In the genomic region with DNA sequence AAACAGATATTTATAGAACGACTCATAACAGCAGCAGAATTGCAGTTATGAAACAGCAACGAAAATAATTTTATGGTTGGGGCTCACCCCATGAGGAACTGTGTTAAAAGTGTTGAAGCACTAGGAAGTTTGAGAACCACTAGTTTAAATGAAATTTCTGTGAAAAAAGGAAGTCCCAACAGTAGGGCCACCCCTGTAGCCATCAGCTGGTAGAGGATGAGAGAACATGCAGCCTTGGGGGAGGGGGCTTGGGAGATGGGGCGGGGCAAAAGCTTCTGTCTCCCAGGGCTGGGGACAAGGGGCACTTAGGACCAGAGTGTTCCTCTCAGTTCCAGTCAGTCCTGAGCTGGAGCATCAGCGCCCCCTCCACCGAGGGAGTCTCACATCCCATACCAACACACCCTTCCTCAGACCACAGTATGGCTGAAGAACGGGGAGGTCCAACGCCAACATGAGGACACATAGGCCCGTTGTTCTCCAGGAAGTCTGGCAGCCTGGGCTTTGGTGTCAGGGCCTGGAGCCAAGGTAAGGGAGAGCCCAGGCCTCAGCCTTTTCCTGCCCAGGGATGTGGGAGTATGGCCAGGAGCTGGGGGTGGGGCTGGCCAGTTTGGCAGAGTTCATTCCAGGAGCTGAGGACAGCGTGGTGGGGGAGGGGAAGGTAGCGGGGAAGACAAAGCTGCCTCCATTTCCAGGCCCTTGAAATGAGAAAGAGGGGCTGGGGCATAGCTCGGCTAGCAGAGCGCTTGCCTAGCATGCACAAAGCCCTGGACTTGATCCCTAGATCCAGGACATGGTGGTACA, we compare ENCODE assay signal across 8 mouse cellular contexts. TPM values are rescaled to one million over a fixed set of nuclear protein-coding genes. Genes with fewer than 3 reads are reported as not detected.
DNase-seq lines count a peak whose midpoint lies in the region; ATAC-seq and TF ChIP-seq lines count a peak whose summit lies in the region.
"Had no signal": no experiment of that assay in that cellular context is flagged by ENCODE, and none has a peak within 500 bp of the region (broad histone marks: within the 10 kb centered on the region; RNA-seq: fewer than 3 reads in every experiment).

No protein-coding gene starts in this region.

- 0 out of 2 replicates have a peak overlapping the region, but pooled peaks have one; percentile 6 for H3K4me2 ChIP-seq in hindbrain, postnatal 0 days (ENCODE audit: low read depth, low read length)

- no peak overlapping the region for H3K4me3 ChIP-seq in hindbrain, postnatal 0 days (ENCODE audit: low read length)
- H3K4me3 ChIP-seq in small intestine, adult 2 months (ENCODE audit: low read depth, low read length), result peak overlapping the region; percentile 31

- peak overlapping the region; percentile 81 for H3K27ac ChIP-seq in hindbrain, postnatal 0 days
- H3K27ac ChIP-seq in small intestine, adult 2 months (ENCODE audit: insufficient read depth, low read depth, low read length), result peak overlapping the region; percentile 61

- H3K9me3 ChIP-seq in hindbrain, postnatal 0 days (ENCODE audit: low read length), result no peaks in the 10 kb centered on the region

- 0 out of 2 replicates have a peak overlapping the region, but pooled peaks have one; percentile 6 for H3K9ac ChIP-seq in hindbrain, postnatal 0 days (replicated peaks; ENCODE audit: low read length)

- 31% methylated on average over 12 of the region's 12 CpGs for WGBS in hindbrain, postnatal 0 days
- WGBS in small intestine, adult 2 months, result 54% methylated on average over 12 of the region's 12 CpGs

- TF ChIP-seq POLR2A in small intestine, adult 2 months (IDR thresholded peaks at IDR 0.05; ENCODE audit: low read depth, low read length), result no peak

- no peaks in the 10 kb centered on the region for H3K36me3 ChIP-seq in hindbrain, postnatal 0 days (ENCODE audit: insufficient read depth, low read length)
- no peaks in the 10 kb centered on the region; the same call in 1 of the 2 replicates for H3K36me3 ChIP-seq in small intestine, adult 2 months (ENCODE audit: control insufficient read depth, insufficient read depth, low read length)

- H3K4me1 ChIP-seq in hindbrain, postnatal 0 days (ENCODE audit: insufficient read depth, low read length), result no peaks in the 10 kb centered on the region; the same call in 1 of the 2 replicates
- H3K4me1 ChIP-seq in small intestine, adult 2 months (ENCODE audit: control insufficient read depth, insufficient read depth, insufficient read length, low read length), result peaks cover 3% of the 10 kb centered on the region

- intact Hi-C loops in left cerebral cortex, postnatal 25 days (cut with DNase I), result loop anchor here (1.0 to 5.0 kb wide), 2 partner anchors 42 to 138 kb away; no protein-coding TSS in a partner anchor

- ATAC-seq in hindbrain, postnatal 0 days, result peak; percentile 84
- peak; percentile 46 for ATAC-seq in megakaryocyte, adult 5-6 weeks (ENCODE audit: poor library complexity, severe bottlenecking)

- peak; percentile 90 for DNase-seq in adrenal gland, adult 2 months
- peak; percentile 90 to 94 for DNase-seq in cerebellum, postnatal 14 days
- DNase-seq in gastrocnemius, postnatal 25 days, result peak; percentile 91
- DNase-seq in hindbrain, postnatal 0 days (ENCODE audit: low spot score), result peak; percentile 85
- DNase-seq in left cerebral cortex, postnatal 25 days (ENCODE audit: low spot score in 2 of 2), result peak; percentile 55 to 71

- no peaks in the 10 kb centered on the region for H3K27me3 ChIP-seq in hindbrain, postnatal 0 days (ENCODE audit: insufficient read depth, low read length)
- no peaks in the 10 kb centered on the region for H3K27me3 ChIP-seq in small intestine, adult 2 months (ENCODE audit: control insufficient read depth, insufficient read depth, low read length)

- TF ChIP-seq CTCF in hindbrain, postnatal 0 days (IDR thresholded peaks at IDR 0.05; ENCODE audit: low read depth), result no peak
- no peak for TF ChIP-seq CTCF in small intestine, adult 2 months (IDR thresholded peaks at IDR 0.05; ENCODE audit: extremely low read depth, insufficient read length, insufficient replicate concordance, low read depth, low read length)

RNA-seq across cellular contexts. Expression of a gene that starts 11.2 kb away (rescaled TPM):
- total RNA-seq in adrenal gland, adult 2 months (2021), result 1,000 to 10,000 TPM; 1,973 to 2,851 TPM
- 197 and 291 TPM in 2 replicates for polyA plus RNA-seq in adrenal gland, adult 2 months (2012; rRNA removed)
- total RNA-seq in gastrocnemius, postnatal 25 days (2021), result 100 to 1,000 TPM; 839 to 859 TPM
- total RNA-seq in hindbrain, postnatal 0 days (2014; rRNA removed), result 982 and 1,365 TPM in 2 replicates
- 1,472 and 1,504 TPM in 2 replicates for polyA plus RNA-seq in hindbrain, postnatal 0 days (2015; fragmentation: Nextera tagmentation; extraction: Ambion mirVana)
- 1,000 to 10,000 TPM; 1,565 to 1,601 TPM for total RNA-seq in left cerebral cortex, postnatal 25 days (2021)
- 448 and 487 TPM in 2 replicates for total RNA-seq in megakaryocyte, adult 5-6 weeks (2015)
- 829 and 973 TPM in 2 replicates for total RNA-seq in megakaryocyte, adult 5-6 weeks (2017)
- polyA plus RNA-seq in small intestine, adult 2 months (2012; rRNA removed), result 93.8 and 157 TPM in 2 replicates

RNA-seq across cellular contexts. Expression of a gene that starts 15.1 kb away (rescaled TPM):
- total RNA-seq in adrenal gland, adult 2 months (2021), result 100 to 1,000 TPM; 104 to 197 TPM
- polyA plus RNA-seq in adrenal gland, adult 2 months (2012; rRNA removed), result 288 and 410 TPM in 2 replicates
- total RNA-seq in gastrocnemius, postnatal 25 days (2021), result 10 to 100 TPM; 41.4 to 42.2 TPM
- 170 and 354 TPM in 2 replicates for total RNA-seq in hindbrain, postnatal 0 days (2014; rRNA removed)
- 60.6 and 77.6 TPM in 2 replicates for polyA plus RNA-seq in hindbrain, postnatal 0 days (2015; fragmentation: Nextera tagmentation; extraction: Ambion mirVana)
- total RNA-seq in left cerebral cortex, postnatal 25 days (2021), result 10 to 100 TPM; 16.8 to 18.8 TPM
- total RNA-seq in megakaryocyte, adult 5-6 weeks (2015), result 23.8 and 31.2 TPM in 2 replicates
- total RNA-seq in megakaryocyte, adult 5-6 weeks (2017), result 22.9 and 32.6 TPM in 2 replicates
- polyA plus RNA-seq in small intestine, adult 2 months (2012; rRNA removed), result 26.1 and 35.2 TPM in 2 replicates

RNA-seq across cellular contexts. Expression of a gene that starts 17.6 kb away (rescaled TPM):
- total RNA-seq in adrenal gland, adult 2 months (2021), result not detected
- 0.18 and 0.55 TPM in 2 replicates for polyA plus RNA-seq in adrenal gland, adult 2 months (2012; rRNA removed)
- total RNA-seq in gastrocnemius, postnatal 25 days (2021), result 1 to 10 TPM in 1 of 2 experiments, under 1 TPM in 1; 0.36 to 1.4 TPM
- total RNA-seq in hindbrain, postnatal 0 days (2014; rRNA removed), result not detected in 2 replicates
- not detected in 2 replicates for polyA plus RNA-seq in hindbrain, postnatal 0 days (2015; fragmentation: Nextera tagmentation; extraction: Ambion mirVana)
- total RNA-seq in left cerebral cortex, postnatal 25 days (2021), result not detected
- not detected in 2 replicates for total RNA-seq in megakaryocyte, adult 5-6 weeks (2015)
- total RNA-seq in megakaryocyte, adult 5-6 weeks (2017), result not detected in 2 replicates
- 0.75 and 5.8 TPM in 2 replicates for polyA plus RNA-seq in small intestine, adult 2 months (2012; rRNA removed)
- polyA plus RNA-seq: gonadal fat pad, adult 2 months had no signal

RNA-seq across cellular contexts. Expression of a gene that starts 20.6 kb away (rescaled TPM):
- total RNA-seq in adrenal gland, adult 2 months (2021), result 10 to 100 TPM; 43.6 to 59.7 TPM
- polyA plus RNA-seq in adrenal gland, adult 2 months (2012; rRNA removed), result 167 and 198 TPM in 2 replicates
- 10 to 100 TPM; 17.5 to 21.5 TPM for total RNA-seq in gastrocnemius, postnatal 25 days (2021)
- 105 and 139 TPM in 2 replicates for total RNA-seq in hindbrain, postnatal 0 days (2014; rRNA removed)
- 90.3 and 94.0 TPM in 2 replicates for polyA plus RNA-seq in hindbrain, postnatal 0 days (2015; fragmentation: Nextera tagmentation; extraction: Ambion mirVana)
- total RNA-seq in left cerebral cortex, postnatal 25 days (2021), result 10 to 100 TPM; 30.3 to 32.2 TPM
- total RNA-seq in megakaryocyte, adult 5-6 weeks (2015), result 33.7 and 44.9 TPM in 2 replicates
- 48.2 and 52.2 TPM in 2 replicates for total RNA-seq in megakaryocyte, adult 5-6 weeks (2017)
- polyA plus RNA-seq in small intestine, adult 2 months (2012; rRNA removed), result 98.2 and 105 TPM in 2 replicates

RNA-seq across cellular contexts. Expression of a gene that starts 28.8 kb away (rescaled TPM):
- total RNA-seq in adrenal gland, adult 2 months (2021), result 1 to 10 TPM; 3.0 to 5.6 TPM
- polyA plus RNA-seq in adrenal gland, adult 2 months (2012; rRNA removed), result 5.2 and 6.4 TPM in 2 replicates
- under 1 TPM; 0.48 to 0.69 TPM for total RNA-seq in gastrocnemius, postnatal 25 days (2021)
- 7.7 and 9.2 TPM in 2 replicates for total RNA-seq in hindbrain, postnatal 0 days (2014; rRNA removed)
- polyA plus RNA-seq in hindbrain, postnatal 0 days (2015; fragmentation: Nextera tagmentation; extraction: Ambion mirVana), result 5.2 and 6.0 TPM in 2 replicates
- 1 to 10 TPM; 1.6 to 2.0 TPM for total RNA-seq in left cerebral cortex, postnatal 25 days (2021)
- 10.4 and 11.1 TPM in 2 replicates for total RNA-seq in megakaryocyte, adult 5-6 weeks (2015)
- total RNA-seq in megakaryocyte, adult 5-6 weeks (2017), result 13.4 and 14.0 TPM in 2 replicates
- polyA plus RNA-seq in small intestine, adult 2 months (2012; rRNA removed), result 4.6 and 6.2 TPM in 2 replicates
